ENCODE assay signal across 28 mouse cellular contexts in the genomic region with DNA sequence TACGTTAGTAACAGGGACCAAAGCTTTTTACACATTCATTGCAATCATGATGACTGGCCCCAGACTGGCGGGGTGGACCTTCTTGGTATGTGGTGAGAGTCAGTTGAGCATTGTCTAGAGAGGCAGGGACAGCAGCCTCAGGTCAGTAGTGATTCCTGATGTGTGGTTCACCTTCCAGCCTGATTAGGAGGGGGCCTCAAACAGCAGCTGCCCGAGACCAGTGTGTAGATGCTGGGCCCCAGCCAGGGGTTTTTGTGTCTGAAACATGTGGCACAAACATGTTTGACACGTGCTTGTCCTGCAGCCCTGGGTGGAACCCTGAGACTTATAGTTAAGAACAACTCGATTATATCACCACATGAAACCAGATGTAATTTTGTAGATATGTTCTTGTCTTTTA. TPM values are rescaled to one million over a fixed set of nuclear protein-coding genes. Genes with fewer than 3 reads are reported as not detected.
DNase-seq lines count a peak whose midpoint lies in the region; ATAC-seq and TF ChIP-seq lines count a peak whose summit lies in the region.
"Had no signal": no experiment of that assay in that cellular context is flagged by ENCODE, and none has a peak within 500 bp of the region (broad histone marks: within the 10 kb centered on the region; RNA-seq: fewer than 3 reads in every experiment).

No protein-coding gene starts in this region.

- no peak for TF ChIP-seq CTCF in intestine, postnatal 0 days (IDR thresholded peaks at IDR 0.05; ENCODE audit: low read depth)

- 0 out of 2 replicates have a peak, but pooled peaks have one; percentile 27 for ATAC-seq in forebrain, embryonic 11.5 days (replicated peaks; ENCODE audit: low FRiP score)
- no peak for ATAC-seq in forebrain, embryonic 15.5 days (replicated peaks)
- ATAC-seq in intestine, embryonic 14.5 days (replicated peaks; ENCODE audit: low FRiP score, low TSS enrichment, low read depth), result no peak
- ATAC-seq in intestine, postnatal 0 days, result no peak

- DNase-seq in forebrain, embryonic 11.5 days (ENCODE audit: low spot score), result no peak
- DNase-seq in intestine, embryonic 14.5 days (ENCODE audit: low spot score), result peak; percentile 37
- peak; percentile 27 for DNase-seq in kidney, postnatal 10 days
- no peak for DNase-seq in kidney, adult 8-10 months
- peak; percentile 17 to 51 for DNase-seq in kidney, postnatal 25 days
- no peak for DNase-seq in urinary bladder, adult 18-20 months (ENCODE audit: low spot score in 2 of 2)
- DNase-seq: adrenal gland, postnatal 36 days; cerebellum, adult 11-12 months; cerebellum, postnatal 10 days; heart, adult 18-20 months; heart, postnatal 14 days; layer of hippocampus, adult 9-11 months; liver; lung, postnatal 36 days; midbrain, embryonic 14.5 days; right cerebral cortex, adult 18-20 months; thymus, adult 2 months; thymus, postnatal 4 days had no signal

- no peak overlapping the region for H3K4me3 ChIP-seq in forebrain, embryonic 11.5 days (ENCODE audit: low read depth, low read length)
- H3K4me3 ChIP-seq in forebrain, embryonic 15.5 days, result no peak overlapping the region
- no peak overlapping the region for H3K4me3 ChIP-seq in intestine, embryonic 14.5 days (ENCODE audit: low read depth, low read length)
- no peak overlapping the region for H3K4me3 ChIP-seq in intestine, postnatal 0 days (ENCODE audit: low read depth, low read length)
- H3K4me3 ChIP-seq: forebrain, embryonic 12.5 days; heart, embryonic 13.5 days; left cerebral cortex, adult 2 months; liver, embryonic 15.5 days; lung, embryonic 15.5 days; megakaryocyte, embryonic 14.5 days; neural tube, embryonic 12.5 days; stomach, embryonic 15.5 days had no signal

- WGBS in forebrain, embryonic 11.5 days, result 75% methylated on average over 5 of the region's 5 CpGs
- 79% methylated on average over 5 of the region's 5 CpGs for WGBS in forebrain, embryonic 15.5 days
- 70% methylated on average over 5 of the region's 5 CpGs for WGBS in intestine, embryonic 14.5 days
- WGBS in intestine, postnatal 0 days, result 62% methylated on average over 5 of the region's 5 CpGs

- no peaks in the 10 kb centered on the region for H3K36me3 ChIP-seq in forebrain, embryonic 11.5 days (ENCODE audit: control insufficient read depth, insufficient read depth, low read length)
- peaks cover 3% of the 10 kb centered on the region; the same call in 1 of the 2 replicates for H3K36me3 ChIP-seq in forebrain, embryonic 15.5 days
- H3K36me3 ChIP-seq in intestine, embryonic 14.5 days (ENCODE audit: control insufficient read depth, insufficient read depth, low read length), result no peaks in the 10 kb centered on the region
- no peaks in the 10 kb centered on the region for H3K36me3 ChIP-seq in intestine, postnatal 0 days (ENCODE audit: control insufficient read depth, insufficient read depth)
- H3K36me3 ChIP-seq: forebrain, embryonic 12.5 days; liver, embryonic 15.5 days; lung, embryonic 15.5 days; neural tube, embryonic 12.5 days; stomach, embryonic 15.5 days had no signal

- no peaks in the 10 kb centered on the region for H3K9me3 ChIP-seq in forebrain, embryonic 11.5 days (ENCODE audit: control insufficient read depth, low read length)
- no peaks in the 10 kb centered on the region for H3K9me3 ChIP-seq in forebrain, embryonic 15.5 days
- H3K9me3 ChIP-seq in intestine, embryonic 14.5 days (ENCODE audit: control insufficient read depth, low read length), result 0 out of 2 replicates have a peak, but pooled peaks cover 2% of the 10 kb centered on the region
- no peaks in the 10 kb centered on the region for H3K9me3 ChIP-seq in intestine, postnatal 0 days (ENCODE audit: control insufficient read depth)
- H3K9me3 ChIP-seq: forebrain, embryonic 12.5 days; liver, embryonic 15.5 days; lung, embryonic 15.5 days; megakaryocyte, embryonic 14.5 days; neural tube, embryonic 12.5 days; stomach, embryonic 15.5 days had no signal

- H3K27me3 ChIP-seq in forebrain, embryonic 11.5 days (ENCODE audit: control insufficient read depth, insufficient read depth, low read length), result no peaks in the 10 kb centered on the region
- H3K27me3 ChIP-seq in forebrain, embryonic 15.5 days, result no peaks in the 10 kb centered on the region
- no peaks in the 10 kb centered on the region for H3K27me3 ChIP-seq in intestine, embryonic 14.5 days (replicated peaks; ENCODE audit: control insufficient read depth, insufficient read depth, low read length)
- H3K27me3 ChIP-seq in intestine, postnatal 0 days (replicated peaks; ENCODE audit: control insufficient read depth, insufficient read depth, low read length), result no peaks in the 10 kb centered on the region
- H3K27me3 ChIP-seq: forebrain, embryonic 12.5 days; heart, embryonic 13.5 days; liver, embryonic 15.5 days; lung, embryonic 15.5 days; megakaryocyte, embryonic 14.5 days; neural tube, embryonic 12.5 days; stomach, embryonic 15.5 days had no signal

- no peak overlapping the region for H3K4me2 ChIP-seq in forebrain, embryonic 11.5 days (ENCODE audit: low read depth, low read length, severe bottlenecking)
- H3K4me2 ChIP-seq in forebrain, embryonic 15.5 days (replicated peaks), result no peak overlapping the region
- H3K4me2 ChIP-seq in intestine, embryonic 14.5 days (ENCODE audit: low read length), result no peak overlapping the region
- no peak overlapping the region for H3K4me2 ChIP-seq in intestine, postnatal 0 days (replicated peaks; ENCODE audit: low read depth)
- H3K4me2 ChIP-seq: forebrain, embryonic 12.5 days; heart, embryonic 13.5 days; liver, embryonic 15.5 days; lung, embryonic 15.5 days; neural tube, embryonic 12.5 days; stomach, embryonic 15.5 days had no signal

- H3K27ac ChIP-seq in forebrain, embryonic 11.5 days (ENCODE audit: low read depth, low read length), result no peak overlapping the region
- H3K27ac ChIP-seq in forebrain, embryonic 15.5 days (replicated peaks), result no peak overlapping the region; the same call in 1 of the 2 replicates
- no peak overlapping the region for H3K27ac ChIP-seq in intestine, embryonic 14.5 days (ENCODE audit: low read depth)
- no peak overlapping the region for H3K27ac ChIP-seq in intestine, postnatal 0 days (ENCODE audit: low read depth, low read length)
- H3K27ac ChIP-seq: forebrain, embryonic 12.5 days; heart, embryonic 13.5 days; left cerebral cortex, adult 2 months; liver, embryonic 15.5 days; lung, embryonic 15.5 days; neural tube, embryonic 12.5 days; stomach, embryonic 15.5 days had no signal

- H3K9ac ChIP-seq in forebrain, embryonic 11.5 days (ENCODE audit: low read length), result no peak overlapping the region
- H3K9ac ChIP-seq in forebrain, embryonic 15.5 days (replicated peaks), result no peak overlapping the region
- no peak overlapping the region for H3K9ac ChIP-seq in intestine, embryonic 14.5 days (ENCODE audit: low read length)
- H3K9ac ChIP-seq in intestine, postnatal 0 days (ENCODE audit: low read depth, low read length), result no peak overlapping the region
- H3K9ac ChIP-seq: forebrain, embryonic 12.5 days; heart, embryonic 13.5 days; liver, embryonic 15.5 days; lung, embryonic 15.5 days; neural tube, embryonic 12.5 days; stomach, embryonic 15.5 days had no signal

- H3K4me1 ChIP-seq in forebrain, embryonic 11.5 days (replicated peaks; ENCODE audit: control insufficient read depth, insufficient read depth, low read length), result no peaks in the 10 kb centered on the region
- peaks cover 4% of the 10 kb centered on the region for H3K4me1 ChIP-seq in forebrain, embryonic 15.5 days
- H3K4me1 ChIP-seq in intestine, embryonic 14.5 days (replicated peaks; ENCODE audit: control insufficient read depth, insufficient read depth, low read length), result no peaks in the 10 kb centered on the region
- no peaks in the 10 kb centered on the region for H3K4me1 ChIP-seq in intestine, postnatal 0 days (replicated peaks; ENCODE audit: control insufficient read depth, insufficient read depth, low read length)
- H3K4me1 ChIP-seq: forebrain, embryonic 12.5 days; heart, embryonic 13.5 days; liver, embryonic 15.5 days; lung, embryonic 15.5 days; neural tube, embryonic 12.5 days; stomach, embryonic 15.5 days had no signal

RNA-seq across cellular contexts. Expression of gene Dtd1, which starts 34.5 kb away (rescaled TPM):
- polyA plus RNA-seq in forebrain, embryonic 11.5 days (2014; fragmentation: Nextera tagmentation; extraction: Ambion mirVana), result 36.8 and 36.9 TPM in 2 replicates
- 63.4 and 67.8 TPM in 2 replicates for polyA plus RNA-seq in forebrain, embryonic 15.5 days (2015; fragmentation: Nextera tagmentation; extraction: Ambion mirVana)
- 47.8 and 53.5 TPM in 2 replicates for polyA plus RNA-seq in intestine, embryonic 14.5 days (2014; fragmentation: Nextera tagmentation; extraction: Ambion mirVana)
- 31.6 and 32.6 TPM in 2 replicates for polyA plus RNA-seq in intestine, postnatal 0 days (2015; fragmentation: Nextera tagmentation; extraction: Ambion mirVana)

RNA-seq across cellular contexts. Expression of gene Smim26, which starts 40.4 kb away (rescaled TPM):
- polyA plus RNA-seq in forebrain, embryonic 11.5 days (2014; fragmentation: Nextera tagmentation; extraction: Ambion mirVana), result 32.0 and 40.9 TPM in 2 replicates
- 53.5 and 56.9 TPM in 2 replicates for polyA plus RNA-seq in forebrain, embryonic 15.5 days (2015; fragmentation: Nextera tagmentation; extraction: Ambion mirVana)
- polyA plus RNA-seq in intestine, embryonic 14.5 days (2014; fragmentation: Nextera tagmentation; extraction: Ambion mirVana), result 39.9 and 41.7 TPM in 2 replicates
- 48.0 and 51.8 TPM in 2 replicates for polyA plus RNA-seq in intestine, postnatal 0 days (2015; fragmentation: Nextera tagmentation; extraction: Ambion mirVana)

Comparison
In these comparisons a context has a peak if more than half of its experiments do, and no peak if none do; other contexts are left out.
1. DNase-seq: peak in intestine, embryonic 14.5 days (single experiment), kidney, postnatal 10 days (single experiment) and kidney, postnatal 25 days (2 of 2); none in forebrain, embryonic 11.5 days (single experiment), kidney, adult 8-10 months (0 of 2) and urinary bladder, adult 18-20 months (0 of 2).